Mouse (Mus musculus) 3134 (cell line): Measurements from ENCODE around the gene Lap3.

Experiments used
- DNase-seq: peaks from one replicate; pipeline ENCODE4 v3.0.0-alpha.2; 2011; ENCODE audit warnings: low spot score; ENCODE audit not compliant: insufficient read length; ENCODE audit errors: extremely low read depth

Gene Lap3

GRCm38 (mm10) chr5:45493191-45494092 is at the start of gene Lap3:
TSS of gene Lap3 (plus strand) at chr5:45493374.
- DNase-seq = peak; percentile 98

- DNase-seq = no peak
Measured at GRCm38 (mm10) chr5:45444130-45444832, 48.9 kb upstream of the Lap3 start.

- no peak for DNase-seq
Measured at GRCm38 (mm10) chr5:45448676-45449075, 44.5 kb upstream of the Lap3 start.

- DNase-seq = no peak
Measured at GRCm38 (mm10) chr5:45449206-45449605, 44.0 kb upstream of the Lap3 start.

GRCm38 (mm10) chr5:45449831-45450716 is 43.1 kb upstream of the Lap3 start, which contains the start of gene Qdpr:
TSS of gene Qdpr (minus strand) at chr5:45450236.
- DNase-seq = peak; percentile 99

GRCm38 (mm10) chr5:45453451-45453850 is 39.7 kb upstream of the Lap3 start, which contains the start of gene Clrn2:
TSS of gene Clrn2 (plus strand) at chr5:45453751.
- no peak for DNase-seq

GRCm38 (mm10) chr5:45454456-45454855 is 38.7 kb upstream of the Lap3 start:
- DNase-seq = no peak

DNA sequence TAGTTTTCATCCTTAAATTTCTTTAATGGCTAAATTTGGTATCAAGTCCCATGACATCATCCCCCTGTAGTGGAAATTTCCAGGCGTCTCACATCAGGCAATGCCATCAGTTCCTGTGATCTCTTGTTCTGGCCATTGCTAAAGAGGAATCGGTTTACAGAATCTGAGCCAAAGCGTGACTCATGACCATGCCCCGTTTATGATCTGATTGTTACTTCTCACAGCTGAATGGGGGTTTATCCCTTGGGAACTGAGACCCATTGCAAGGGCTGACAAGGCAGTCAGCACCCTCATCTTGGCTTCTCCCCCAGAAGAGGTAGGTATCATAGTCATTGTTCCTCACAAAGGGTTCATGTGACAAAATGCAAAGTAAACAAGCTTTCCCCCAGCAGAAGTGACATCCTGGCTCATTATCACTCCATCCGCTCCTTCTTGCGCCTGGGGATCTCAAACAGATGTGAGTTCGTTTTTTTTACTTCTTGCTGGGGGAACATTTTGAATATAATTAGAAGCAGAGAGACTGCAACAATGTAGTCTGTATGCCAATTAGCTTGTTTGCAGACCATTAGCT is 20.2 kb upstream of the Lap3 start:
- peak; percentile 40 for DNase-seq

- DNase-seq = no peak
Measured at GRCm38 (mm10) chr5:45473521-45473920, 19.7 kb upstream of the Lap3 start.

- peak; percentile 18 for DNase-seq
Measured at GRCm38 (mm10) chr5:45474215-45474614, 19.0 kb upstream of the Lap3 start.

DNA sequence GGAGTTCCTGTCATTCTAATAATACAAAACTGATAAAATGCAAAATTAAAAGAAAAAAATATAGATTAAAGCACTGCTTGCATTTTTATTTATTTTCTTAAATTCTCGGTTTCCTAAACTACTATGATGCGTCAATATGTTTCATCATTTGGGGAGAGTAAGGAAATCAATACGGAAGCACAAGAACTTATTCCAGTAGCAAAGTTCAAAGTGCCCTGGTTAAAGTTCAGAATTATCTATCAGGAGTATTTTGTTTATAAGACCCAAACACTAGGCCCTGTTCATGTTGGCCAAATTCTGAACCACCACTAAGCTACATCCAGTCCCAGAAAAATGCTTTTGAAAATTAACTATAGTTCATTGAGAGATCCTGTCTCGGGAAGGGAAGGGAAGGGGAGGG is 18.4 kb upstream of the Lap3 start:
- no peak for DNase-seq

- DNase-seq = no peak
Measured at GRCm38 (mm10) chr5:45475771-45476170, 17.4 kb upstream of the Lap3 start.

GRCm38 (mm10) chr5:45476288-45476687 is 16.9 kb upstream of the Lap3 start:
- DNase-seq = no peak

GRCm38 (mm10) chr5:45477601-45478000 is 15.6 kb upstream of the Lap3 start:
- no peak for DNase-seq

- DNase-seq = no peak
Measured at GRCm38 (mm10) chr5:45480066-45480465, 13.1 kb upstream of the Lap3 start.

DNA sequence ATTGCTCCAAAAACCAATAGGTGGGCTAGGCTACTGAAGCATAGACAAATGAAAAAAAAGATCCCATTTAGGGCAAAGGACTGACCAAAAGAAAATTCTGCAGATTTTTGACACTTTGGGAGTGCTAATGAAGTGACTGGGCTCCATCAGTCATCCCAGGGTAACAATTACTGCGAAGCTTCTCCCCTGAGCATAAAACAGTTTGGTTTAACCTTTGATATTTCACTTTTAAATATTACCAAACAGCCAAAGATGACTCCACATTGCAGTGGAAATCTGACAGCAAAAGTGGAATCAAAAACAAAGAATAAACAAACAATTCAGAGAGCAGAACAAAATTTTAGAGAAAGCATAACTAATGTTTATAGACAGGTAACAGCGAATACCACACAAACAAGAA is 12.0 kb upstream of the Lap3 start:
- DNase-seq = no peak

DNA sequence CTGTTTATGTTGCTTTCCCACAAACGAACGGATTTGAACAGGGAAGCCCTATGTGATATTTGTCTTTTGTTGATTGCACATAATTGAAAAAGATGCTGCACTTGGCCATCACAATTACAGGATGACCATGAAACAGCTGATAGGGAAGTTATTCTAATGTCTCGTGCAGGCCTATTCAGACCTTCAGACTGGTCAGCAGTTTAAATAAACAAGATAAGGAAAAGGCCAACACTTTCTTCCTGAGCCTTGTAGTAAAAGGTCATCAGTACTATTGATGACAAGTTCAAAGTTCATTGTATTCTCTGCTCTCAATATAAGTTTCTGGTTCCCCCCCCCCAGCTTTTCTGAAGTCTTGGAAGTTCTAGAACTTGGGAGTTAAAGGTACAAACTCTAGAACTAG is 10.6 kb upstream of the Lap3 start:
- DNase-seq = no peak

- DNase-seq = no peak
Measured at GRCm38 (mm10) chr5:45483654-45484053, 9.5 kb upstream of the Lap3 start.

GRCm38 (mm10) chr5:45491776-45492175 is 1.4 kb upstream of the Lap3 start:
- DNase-seq = no peak

GRCm38 (mm10) chr5:45494093-45494755 is 1.1 kb downstream of the Lap3 start:
- no peak for DNase-seq
